Mouse (Mus musculus): ENCODE data around the gene Olfr645. TPM values are rescaled to one million over a fixed set of nuclear protein-coding genes. Genes with fewer than 3 reads are reported as not detected.

Olfr645 gene
- polyA plus RNA-seq (2012; rRNA removed) = not detected in 2 replicates

GRCm38 (mm10) chr7:104085365-104085764 is at the start of gene Olfr645:
Gene Olfr645, minus strand, starts transcription at chr7:104085465.
- DNase-seq (ENCODE audit: low spot score) = no peak

- no peak for DNase-seq (ENCODE audit: low spot score)
Measured at GRCm38 (mm10) chr7:104129726-104130125, 44.5 kb upstream of the Olfr645 start, which contains the start of gene Ubqln5. Gene Ubqln5, minus strand, starts transcription at chr7:104129826.

- no peak for DNase-seq (ENCODE audit: low spot score)
Measured at GRCm38 (mm10) chr7:104104757-104104972, 19.4 kb upstream of the Olfr645 start, which contains the start of gene Olfr646. Gene Olfr646, plus strand, starts transcription at chr7:104104873.

DNA sequence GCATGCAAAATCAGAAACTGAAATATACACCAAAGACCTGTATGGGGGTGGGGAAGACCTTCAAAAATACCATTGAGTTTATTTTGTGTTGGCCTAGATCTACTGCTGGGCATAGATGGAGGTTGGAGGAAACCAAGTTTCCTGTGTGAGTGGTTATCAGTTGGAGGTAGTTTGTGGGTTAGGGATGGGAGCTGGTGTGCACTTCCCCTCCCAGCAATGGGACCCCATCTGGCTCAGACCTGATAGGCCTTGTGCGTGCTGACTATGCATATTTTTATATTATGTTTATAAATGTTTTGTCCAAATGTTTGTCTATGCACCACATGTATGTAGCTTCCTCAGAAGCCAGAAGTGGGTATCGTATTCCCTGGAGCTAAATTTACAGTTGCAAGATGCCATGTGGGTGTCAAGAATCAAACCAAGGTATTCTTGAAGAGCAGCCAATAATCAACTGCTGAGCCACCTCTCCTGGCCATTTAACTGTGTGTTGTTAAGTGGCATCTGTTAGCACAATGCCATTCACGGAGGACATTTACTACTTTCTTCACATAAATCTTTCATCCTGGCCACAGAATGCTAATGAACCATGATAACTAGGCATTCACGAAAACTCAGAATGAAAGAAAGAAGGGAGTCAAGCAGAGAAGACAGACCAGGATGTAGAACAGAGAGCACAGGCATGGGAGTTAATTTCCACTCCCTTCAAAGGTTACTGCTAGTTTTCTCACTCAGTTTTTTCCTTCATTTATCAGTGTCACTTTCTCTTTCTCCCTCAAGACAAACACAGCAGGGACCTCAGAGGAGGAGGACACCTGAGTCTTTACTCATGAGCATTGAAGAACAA is 18.9 kb upstream of the Olfr645 start:
- DNase-seq (ENCODE audit: low spot score) = no peak

- no peak for DNase-seq (ENCODE audit: low spot score)
Measured at GRCm38 (mm10) chr7:104071769-104072168, 13.5 kb downstream of the Olfr645 start, which contains the start of gene Olfr644. Gene Olfr644, minus strand, starts transcription at chr7:104071869.

DNA sequence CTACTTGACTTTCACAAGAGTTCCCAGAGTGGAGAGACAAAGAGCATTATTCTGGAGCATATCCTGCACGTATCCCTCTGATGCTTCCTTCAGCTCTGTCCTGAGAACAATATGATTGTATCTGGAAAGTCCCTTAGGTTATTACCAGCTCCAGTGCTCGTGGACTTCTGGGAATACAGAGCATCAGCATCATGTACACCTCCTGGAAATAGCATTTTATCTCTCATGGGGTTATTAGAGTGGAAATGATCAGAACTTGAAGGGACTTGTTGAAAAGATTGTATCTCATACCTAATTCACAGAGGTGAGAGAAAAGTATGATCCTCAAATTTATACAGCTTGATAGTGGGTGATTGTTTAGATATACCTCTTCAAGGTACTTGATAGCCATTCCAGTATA is 23.9 kb downstream of the Olfr645 start, which contains the start of gene 4930516K23Rik:
TSS of gene 4930516K23Rik (minus strand) at position 101 of the 400 bp plus-strand sequence.
- no peak for DNase-seq (ENCODE audit: low spot score)

- DNase-seq (ENCODE audit: low spot score) = no peak
Measured at GRCm38 (mm10) chr7:104059215-104059614, 26.1 kb downstream of the Olfr645 start.

- no peak for DNase-seq (ENCODE audit: low spot score)
Measured at GRCm38 (mm10) chr7:104052566-104052965, 32.7 kb downstream of the Olfr645 start, which contains the start of gene Olfr642. Gene Olfr642, minus strand, starts transcription at chr7:104052666.

GRCm38 (mm10) chr7:104050745-104051144 is 34.5 kb downstream of the Olfr645 start:
- DNase-seq (ENCODE audit: low spot score) = no peak

- DNase-seq (ENCODE audit: low spot score) = no peak
Measured at GRCm38 (mm10) chr7:104035145-104035544, 50.1 kb downstream of the Olfr645 start, which contains the start of gene Olfr641. Gene Olfr641, plus strand, starts transcription at chr7:104035445.

Other genes starting within 250 kb of the Olfr645 start
- not detected in 2 replicates for gene Hbb-bh2, start 244.9 kb downstream of the Olfr645 start, polyA plus RNA-seq (2012; rRNA removed)
- gene Hbb-bh1, start 242.3 kb downstream of the Olfr645 start, polyA plus RNA-seq (2012; rRNA removed) = 0.15 and 0.18 TPM in 2 replicates
- 0.29 and 0.55 TPM in 2 replicates for gene Hbb-y, start 232.2 kb downstream of the Olfr645 start, polyA plus RNA-seq (2012; rRNA removed)
- not detected in 2 replicates for gene Olfr66, start 199.2 kb downstream of the Olfr645 start, polyA plus RNA-seq (2012; rRNA removed)
- gene Olfr64, start 191.0 kb downstream of the Olfr645 start, polyA plus RNA-seq (2012; rRNA removed) = not detected in 2 replicates
- gene Olfr65, start 182.0 kb downstream of the Olfr645 start, polyA plus RNA-seq (2012; rRNA removed) = not detected in 2 replicates
- not detected in 2 replicates for gene Olfr631, start 156.6 kb downstream of the Olfr645 start, polyA plus RNA-seq (2012; rRNA removed)
- gene Olfr632, start 151.1 kb downstream of the Olfr645 start, polyA plus RNA-seq (2012; rRNA removed) = not detected in 2 replicates
- gene Olfr633, start 141.0 kb downstream of the Olfr645 start, polyA plus RNA-seq (2012; rRNA removed) = not detected in 2 replicates
- not detected in 2 replicates for gene Olfr635, start 114.3 kb downstream of the Olfr645 start, polyA plus RNA-seq (2012; rRNA removed)
- not detected in 2 replicates for gene Olfr638, start 86.7 kb downstream of the Olfr645 start, polyA plus RNA-seq (2012; rRNA removed)
- gene Olfr639, start 68.2 kb downstream of the Olfr645 start, polyA plus RNA-seq (2012; rRNA removed) = not detected in 2 replicates
- not detected in 2 replicates for gene Olfr640, start 59.9 kb downstream of the Olfr645 start, polyA plus RNA-seq (2012; rRNA removed)
- gene Olfr641, start 50.0 kb downstream of the Olfr645 start, polyA plus RNA-seq (2012; rRNA removed) = not detected in 2 replicates
- not detected in 2 replicates for gene Olfr642, start 32.8 kb downstream of the Olfr645 start, polyA plus RNA-seq (2012; rRNA removed)
- gene 4930516K23Rik, start 24.0 kb downstream of the Olfr645 start, polyA plus RNA-seq (2012; rRNA removed) = not detected in 2 replicates
- not detected in 2 replicates for gene Olfr644, start 13.6 kb downstream of the Olfr645 start, polyA plus RNA-seq (2012; rRNA removed)
- not detected in 2 replicates for gene Olfr646, start 19.4 kb upstream of the Olfr645 start, polyA plus RNA-seq (2012; rRNA removed)
- not detected in 2 replicates for gene Ubqln5, start 44.4 kb upstream of the Olfr645 start, polyA plus RNA-seq (2012; rRNA removed)
- not detected in 2 replicates for gene Olfr643, start 51.9 kb upstream of the Olfr645 start, polyA plus RNA-seq (2012; rRNA removed)
- gene Ubqln3, start 57.8 kb upstream of the Olfr645 start, polyA plus RNA-seq (2012; rRNA removed) = not detected in 2 replicates
- gene Ubqlnl, start 65.1 kb upstream of the Olfr645 start, polyA plus RNA-seq (2012; rRNA removed) = not detected in 2 replicates
- gene Olfm5, start 79.4 kb upstream of the Olfr645 start, polyA plus RNA-seq (2012; rRNA removed) = not detected in 2 replicates
- 0.03 and 0.07 TPM in 2 replicates for gene Olfr648, start 97.9 kb upstream of the Olfr645 start, polyA plus RNA-seq (2012; rRNA removed)
- not detected in 2 replicates for gene Olfr649, start 110.5 kb upstream of the Olfr645 start, polyA plus RNA-seq (2012; rRNA removed)
- 0.62 and 0.98 TPM in 2 replicates for gene Trim6, start 133.3 kb upstream of the Olfr645 start, polyA plus RNA-seq (2012; rRNA removed)
- 16.2 and 16.7 TPM in 2 replicates for gene Trim34a, start 159.0 kb upstream of the Olfr645 start, polyA plus RNA-seq (2012; rRNA removed)
- gene Trim5, start 202.6 kb upstream of the Olfr645 start, polyA plus RNA-seq (2012; rRNA removed) = 2.7 TPM in 2 replicates
- gene Trim12a, start 230.0 kb upstream of the Olfr645 start, polyA plus RNA-seq (2012; rRNA removed) = 20.1 and 25.7 TPM in 2 replicates
- 0.37 and 0.48 TPM in 2 replicates for gene Trim34b, start 244.0 kb upstream of the Olfr645 start, polyA plus RNA-seq (2012; rRNA removed)

Data from urinary bladder, adult 2 months (tissue).